Mouse (Mus musculus) pancreas, adult 10 weeks (tissue): Measurements from ENCODE around the gene Cyren. TPM values are rescaled to one million over a fixed set of nuclear protein-coding genes. Genes with fewer than 3 reads are reported as not detected.

Experiments used
- polyA plus RNA-seq: library from polyadenylated mRNA; stranded (reverse); fragments of 350-450 nt; fragmentation: Illumina TruSeq; extraction: RNeasy Lipid Tissue Mini Kit (QIAGEN cat#74804); gene quantifications from one replicate; pipeline ENCODE4 v1.2.3, GENCODE M21; 2015; ENCODE audit warnings: low read depth, low replicate concordance; ENCODE audit not compliant: insufficient read depth

The Cyren gene
- 4.2 TPM for polyA plus RNA-seq

DNA sequence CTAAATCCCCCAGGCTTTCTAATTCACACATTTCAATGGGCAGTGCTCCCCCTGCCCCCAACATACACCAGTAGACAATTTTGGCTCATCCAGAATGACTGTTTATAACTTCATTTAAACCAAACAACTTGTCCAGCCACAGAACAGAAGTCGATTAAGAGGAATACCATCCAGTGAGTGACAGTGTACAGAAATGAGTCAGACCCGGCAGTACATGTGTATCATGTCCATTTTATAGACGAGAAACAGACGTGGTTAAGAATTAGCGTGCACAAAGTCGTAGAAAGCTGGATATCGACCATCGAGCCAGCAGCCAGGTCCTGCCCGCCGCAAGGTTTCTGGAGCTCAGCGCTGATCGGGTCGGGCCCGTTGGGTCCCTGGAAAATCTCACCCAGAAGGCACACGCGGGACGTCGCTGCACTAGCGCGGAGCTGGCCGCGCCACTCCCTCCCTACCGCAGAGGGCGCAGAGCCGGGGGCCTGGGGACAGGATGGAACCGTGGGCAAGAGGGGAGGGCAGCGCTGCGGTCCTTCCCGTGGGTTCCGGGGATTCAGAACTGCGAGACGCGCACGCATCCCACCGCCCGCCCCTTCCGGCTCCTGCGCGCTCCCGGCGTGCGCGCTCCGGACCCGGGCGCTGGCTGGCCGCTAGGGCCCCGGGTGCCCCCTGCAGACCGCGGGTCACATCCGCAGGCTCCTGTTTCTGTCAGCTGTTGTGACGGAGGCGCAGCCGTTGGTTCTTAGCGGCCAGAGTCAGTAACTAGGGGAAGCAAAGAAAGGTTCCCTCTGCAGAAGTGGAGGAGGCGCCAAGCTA is at the start of gene Cyren:
Gene Cyren, minus strand, starts transcription at position 552 of the 813 bp plus-strand sequence.

GRCm38 (mm10) chr6:34919956-34920355 is 42.1 kb upstream of the Cyren start, which contains the start of gene Stra8:
Stra8 (plus strand) TSS chr6:34920163.

GRCm38 (mm10) chr6:34910371-34911219 is 32.7 kb upstream of the Cyren start, which contains the start of gene Wdr91:
Wdr91 (minus strand) TSS chr6:34910876.

DNA sequence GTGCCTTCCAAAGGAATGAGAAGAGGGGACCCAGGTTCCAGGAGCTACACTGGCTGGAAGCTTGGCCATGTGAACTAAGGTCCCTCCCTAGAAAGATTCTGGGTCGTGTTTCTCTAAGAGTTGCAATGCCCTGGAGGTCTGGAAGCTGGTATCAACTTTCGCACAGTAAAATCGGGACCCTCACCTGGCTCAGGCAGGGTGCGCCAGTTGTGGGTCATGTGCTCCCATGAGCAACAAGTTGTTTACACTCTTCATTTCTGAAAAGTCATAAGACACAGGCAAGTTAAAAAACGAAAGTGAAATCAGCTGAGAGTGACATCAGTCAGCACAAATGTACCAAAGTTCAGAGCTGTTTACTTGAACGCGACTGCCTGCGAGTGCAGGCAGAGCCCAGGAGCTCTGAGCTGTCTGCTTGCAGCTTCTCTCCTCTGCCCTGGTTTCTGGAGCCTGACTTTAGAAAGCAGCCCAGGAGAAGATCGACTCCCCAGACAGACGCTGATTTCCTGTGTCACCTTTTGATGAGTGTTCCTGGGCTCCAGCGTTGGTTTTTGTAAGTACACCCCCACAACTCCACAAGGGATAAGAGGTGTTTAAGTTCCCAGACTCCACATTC is 15.0 kb downstream of the Cyren start, which contains the start of gene Tmem140:
Gene Tmem140, plus strand, starts transcription at position 356 of the 613 bp plus-strand sequence.

Other genes starting within 250 kb of the Cyren start
- gene Agbl3, start 97.6 kb downstream of the Cyren start, polyA plus RNA-seq = 1.7 TPM
- 8.9 TPM for gene Tmem140, start 14.9 kb downstream of the Cyren start, polyA plus RNA-seq
- 4.0 TPM for gene Wdr91, start 32.8 kb upstream of the Cyren start, polyA plus RNA-seq
- gene Stra8, start 42.1 kb upstream of the Cyren start, polyA plus RNA-seq = not detected
- 0.92 TPM for gene Slc23a4, start 110.3 kb upstream of the Cyren start, polyA plus RNA-seq